Mouse (Mus musculus) limb, embryonic 11.5 days (tissue): ENCODE measurements around the gene Klra2. TPM values are rescaled to one million over a fixed set of nuclear protein-coding genes. Genes with fewer than 3 reads are reported as not detected.
"Not testable (repeated sequence)": the region's sequence is repeated elsewhere in the genome, so short reads cannot be mapped to it uniquely, and the experiment has no call there.

Experiments used
- ATAC-seq: fragments of 200-750 bp; cut with Nextera tagmentation; 2 replicates; pipeline ENCODE4 v1.8.0; 2017; ENCODE audit warnings: low read depth; ENCODE audit not compliant: insufficient number of reproducible peaks, low FRiP score, low TSS enrichment
- DNase-seq: peaks from one replicate; pipeline ENCODE4 v3.0.0-alpha.2; 2015; ENCODE audit warnings: low spot score
- H3K27ac ChIP-seq: fragments of 300-500 bp; sonication (generic); replicated peaks from 2 replicates; pipeline ENCODE4 v1.5.1; 2014; ENCODE audit warnings: low read depth, mild to moderate bottlenecking, low read length
- H3K27me3 ChIP-seq: fragments of 300-500 bp; sonication (generic); 2 replicates; pipeline ENCODE4 v1.6.1; 2014; ENCODE audit warnings: mild to moderate bottlenecking, low read length, mixed read lengths; ENCODE audit not compliant: control insufficient read depth, insufficient read depth
- H3K36me3 ChIP-seq: fragments of 300-500 bp; sonication (generic); 2 replicates; pipeline ENCODE4 v1.6.1; 2014; ENCODE audit warnings: mild to moderate bottlenecking, low read length, moderate library complexity, mixed read lengths; ENCODE audit not compliant: control insufficient read depth, insufficient read depth
- H3K4me1 ChIP-seq: fragments of 300-500 bp; sonication (generic); 2 replicates; pipeline ENCODE4 v1.6.1; 2014; ENCODE audit warnings: low read length, mixed read lengths; ENCODE audit not compliant: control insufficient read depth, insufficient read depth
- H3K4me2 ChIP-seq: fragments of 300-500 bp; sonication (generic); 2 replicates; pipeline ENCODE4 v1.6.1; 2014; ENCODE audit warnings: low read depth, mild to moderate bottlenecking, moderate library complexity; ENCODE audit not compliant: severe bottlenecking
- H3K4me3 ChIP-seq: fragments of 300-500 bp; sonication (generic); 2 replicates; pipeline ENCODE4 v1.5.1; 2014; ENCODE audit warnings: low read depth, low read length
- H3K9ac ChIP-seq: fragments of 300-500 bp; sonication (generic); 2 replicates; pipeline ENCODE4 v1.6.1; 2014; ENCODE audit warnings: mild to moderate bottlenecking, low read length
- H3K9me3 ChIP-seq: fragments of 300-500 bp; sonication (generic); 2 replicates; pipeline ENCODE4 v1.6.1; 2016; ENCODE audit warnings: low read length; ENCODE audit not compliant: control insufficient read depth
- WGBS: fragments of 180-500 bp; shearing (Covaris S2); extraction: QIAGEN DNeasy Blood & Tissue Kit; methylation state at CpG from one replicate; pipeline ENCODE4 v1.1.7; 2014; 5-methylcytosine and 5-hydroxymethylcytosine counted together
- polyA plus RNA-seq: library from polyadenylated mRNA; unstranded; fragments of >200 nt; fragmentation: Nextera tagmentation; extraction: Ambion mirVana; gene quantifications from 2 replicates; pipeline ENCODE4 v1.2.1, GENCODE M21; 2014

The Klra2 gene
- polyA plus RNA-seq: 0.10 TPM in 1 of 2 replicates, not detected in the other

GRCm38 (mm10) chr6:131247206-131247605 is at the start of gene Klra2:
Gene Klra2, minus strand, starts transcription at chr6:131247362.
- Histone ChIP-seq H3K4me1 (no peaks in the 10 kb centered on the region), H3K9ac (no peak within 1 kb of the TSS), H3K27me3 (no peaks in the 10 kb centered on the region), H3K9me3 (no peaks in the 10 kb centered on the region), H3K36me3 (no peaks in the 10 kb centered on the region), H3K27ac (no peak within 1 kb of the TSS), H3K4me3 (no peak within 1 kb of the TSS), H3K4me2 (no peak within 1 kb of the TSS)
- DNase-seq (no peak), ATAC-seq (no peak)
- WGBS: 87% methylated on average over 2 of the region's 2 CpGs

- WGBS: 91% methylated on average over 5 of the region's 5 CpGs
- no peak overlapping the region for H3K27ac ChIP-seq
- ATAC-seq: no peak
Measured at GRCm38 (mm10) chr6:131294435-131295112, 47.4 kb upstream of the Klra2 start.

GRCm38 (mm10) chr6:131293916-131294315 is 46.8 kb upstream of the Klra2 start:
- DNase-seq (no peak), ATAC-seq (no peak)
- H3K36me3 ChIP-seq: no peaks in the 10 kb centered on the region
- 89% methylated on average over 5 of the region's 5 CpGs for WGBS
- H3K9me3 ChIP-seq: no peaks in the 10 kb centered on the region
- no peak overlapping the region for H3K4me3 ChIP-seq
- H3K9ac ChIP-seq: no peak overlapping the region
- no peak overlapping the region for H3K27ac ChIP-seq
- H3K4me1 ChIP-seq: 0 out of 2 replicates have a peak, but pooled peaks cover 2% of the 10 kb centered on the region
- H3K4me2 ChIP-seq: no peak overlapping the region
- no peaks in the 10 kb centered on the region for H3K27me3 ChIP-seq

More at GRCm38 (mm10) chr6:131294435-131295112, 47.4 kb upstream of the Klra2 start:
- no peak for DNase-seq
- Histone ChIP-seq H3K36me3 (no peaks in the 10 kb centered on the region), H3K9ac (no peak overlapping the region), H3K4me1 (0 out of 2 replicates have a peak, but pooled peaks cover 2% of the 10 kb centered on the region), H3K27me3 (no peaks in the 10 kb centered on the region), H3K9me3 (no peaks in the 10 kb centered on the region), H3K4me2 (no peak overlapping the region), H3K4me3 (no peak overlapping the region)

GRCm38 (mm10) chr6:131292991-131293788 is 46.0 kb upstream of the Klra2 start, which contains the start of gene Magohb:
Gene Magohb, minus strand, starts transcription at chr6:131293244.
- Histone ChIP-seq H3K4me3 (peak within 1 kb of the TSS; percentile 61), H3K4me1 (0 out of 2 replicates have a peak, but pooled peaks cover 2% of the 10 kb centered on the region), H3K36me3 (peaks cover 1% of the 10 kb centered on the region; the same call in 1 of the 2 replicates), H3K27ac (no peak within 1 kb of the TSS), H3K4me2 (peak within 1 kb of the TSS; percentile 55), H3K27me3 (no peaks in the 10 kb centered on the region), H3K9me3 (no peaks in the 10 kb centered on the region), H3K9ac (peak within 1 kb of the TSS; percentile 73)
- DNase-seq (peak; percentile 91), ATAC-seq (peak; percentile 84)
- 4% methylated on average over 49 of the region's 51 CpGs for WGBS

GRCm38 (mm10) chr6:131292276-131292990 is 45.3 kb upstream of the Klra2 start:
- ATAC-seq: peak; percentile 12; the same call in 1 of the 2 replicates
- Histone ChIP-seq H3K4me3 (peak overlapping the region; percentile 61), H3K4me2 (peak overlapping the region; percentile 55), H3K27ac (no peak overlapping the region), H3K36me3 (peaks cover 5% of the 10 kb centered on the region; the same call in 1 of the 2 replicates), H3K9me3 (no peaks in the 10 kb centered on the region), H3K9ac (peak overlapping the region; percentile 73), H3K4me1 (0 out of 2 replicates have a peak, but pooled peaks cover 2% of the 10 kb centered on the region), H3K27me3 (no peaks in the 10 kb centered on the region)
- WGBS: 22% methylated on average over 10 of the region's 10 CpGs
- peak; percentile 55 for DNase-seq

- ATAC-seq (no peak), DNase-seq (no peak)
- Histone ChIP-seq H3K9ac (no peak overlapping the region), H3K27me3 (no peaks in the 10 kb centered on the region), H3K4me3 (no peak overlapping the region), H3K4me2 (no peak overlapping the region), H3K27ac (no peak overlapping the region), H3K4me1 (0 out of 2 replicates have a peak, but pooled peaks cover 2% of the 10 kb centered on the region), H3K36me3 (peaks cover 5% of the 10 kb centered on the region; the same call in 1 of the 2 replicates), H3K9me3 (no peaks in the 10 kb centered on the region)
- WGBS: 20% methylated on average over 2 of the region's 2 CpGs
Measured at GRCm38 (mm10) chr6:131290430-131290829, 43.3 kb upstream of the Klra2 start.

- DNase-seq, H3K4me3 ChIP-seq, H3K9me3 ChIP-seq, H3K9ac ChIP-seq, H3K27me3 ChIP-seq, ATAC-seq, H3K4me2 ChIP-seq, H3K4me1 ChIP-seq, H3K36me3 ChIP-seq, H3K27ac ChIP-seq: not testable (repeated sequence)
- 98% methylated on average over 2 of the region's 2 CpGs for WGBS
Measured at GRCm38 (mm10) chr6:131278160-131278559, 31.0 kb upstream of the Klra2 start.

GRCm38 (mm10) chr6:131276659-131277058 is 29.5 kb upstream of the Klra2 start:
- WGBS: 93% methylated on average over 4 of the region's 4 CpGs
- H3K4me2 ChIP-seq: no peak overlapping the region

More at GRCm38 (mm10) chr6:131276659-131277058, 29.5 kb upstream of the Klra2 start:
- DNase-seq: no peak
- no peak for ATAC-seq
- Histone ChIP-seq H3K4me3 (no peak overlapping the region), H3K4me1 (no peaks in the 10 kb centered on the region), H3K9ac (no peak overlapping the region), H3K36me3 (no peaks in the 10 kb centered on the region), H3K27ac (no peak overlapping the region), H3K27me3 (no peaks in the 10 kb centered on the region), H3K9me3 (no peaks in the 10 kb centered on the region)
